Mouse (Mus musculus) thymus, adult 2 months (tissue): ENCODE measurements around the gene Ino80b.

Experiments
- CTCF ChIP-seq: fragments of 200-500 bp; IDR thresholded peaks from 2 replicates; pipeline ENCODE4 v1.5.1; 2012; ENCODE audit warnings: mild to moderate bottlenecking, control low read depth, low read length, moderate library complexity, borderline replicate concordance; ENCODE audit not compliant: control insufficient read depth, poor library complexity, insufficient read depth; ENCODE audit errors: extremely low read depth
- POLR2A ChIP-seq: fragments of 200-500 bp; IDR thresholded peaks from 2 replicates; pipeline ENCODE4 v1.6.1; 2012; ENCODE audit warnings: mild to moderate bottlenecking, low read length, control low read depth, moderate library complexity; ENCODE audit not compliant: control insufficient read depth, poor library complexity, insufficient read depth; ENCODE audit errors: extremely low read depth

- TF ChIP-seq CTCF = no peak
- no peak for TF ChIP-seq POLR2A
Observed at GRCm38 (mm10) chr6:83084477-83084876, 40.8 kb downstream of the Ino80b start.
